Mouse (Mus musculus): ENCODE results near the gene Tmem17.

- no peak for TF ChIP-seq EP300 (IDR thresholded peaks at IDR 0.05; ENCODE audit: low read depth)
- no peak for TF ChIP-seq CTCF (IDR thresholded peaks at IDR 0.05; ENCODE audit: low read depth)
Observed at GRCm38 (mm10) chr11:22520251-22520650, 8.4 kb downstream of the Tmem17 start.
